Mouse (Mus musculus) midbrain, embryonic 15.5 days (tissue): ENCODE data around the gene Prdm16. TPM values are rescaled to one million over a fixed set of nuclear protein-coding genes. Genes with fewer than 3 reads are reported as not detected.

Experiments
- ATAC-seq: fragments of 200-750 bp; cut with Nextera tagmentation; replicated peaks from 2 replicates; pipeline ENCODE4 v1.8.0; 2017; ENCODE audit warnings: moderate TSS enrichment
- H3K27ac ChIP-seq: fragments of 300-500 bp; sonication (generic); 2 replicates; pipeline ENCODE4 v1.5.1; 2015; ENCODE audit warnings: mild to moderate bottlenecking, inconsistent platforms
- H3K27me3 ChIP-seq: fragments of 300-500 bp; sonication (generic); replicated peaks from 2 replicates; pipeline ENCODE4 v1.6.1; 2015; ENCODE audit warnings: inconsistent platforms
- H3K36me3 ChIP-seq: fragments of 300-500 bp; sonication (generic); replicated peaks from 2 replicates; pipeline ENCODE4 v1.6.1; 2015; ENCODE audit warnings: inconsistent platforms
- H3K4me1 ChIP-seq: fragments of 300-500 bp; sonication (generic); 2 replicates; pipeline ENCODE4 v1.6.1; 2015; ENCODE audit warnings: inconsistent platforms
- H3K4me2 ChIP-seq: fragments of 300-500 bp; sonication (generic); 2 replicates; pipeline ENCODE4 v1.6.1; 2015; ENCODE audit warnings: inconsistent platforms, mild to moderate bottlenecking, moderate library complexity
- H3K4me3 ChIP-seq: fragments of 300-500 bp; sonication (generic); 2 replicates; pipeline ENCODE4 v1.5.1; 2015; ENCODE audit warnings: mild to moderate bottlenecking, inconsistent platforms
- H3K9ac ChIP-seq: fragments of 300-500 bp; sonication (generic); 2 replicates; pipeline ENCODE4 v1.6.1; 2015; ENCODE audit warnings: mild to moderate bottlenecking, inconsistent platforms
- H3K9me3 ChIP-seq: fragments of 300-500 bp; sonication (generic); 2 replicates; pipeline ENCODE4 v1.6.1; 2016; ENCODE audit warnings: inconsistent platforms
- WGBS: fragments of 180-500 bp; shearing (Covaris S2); methylation state at CpG from one replicate; pipeline ENCODE4 v1.1.7; 2015; ENCODE audit warnings: mixed read lengths; 5-methylcytosine and 5-hydroxymethylcytosine counted together
- polyA plus RNA-seq: library from polyadenylated mRNA; unstranded; fragments of >200 nt; fragmentation: Nextera tagmentation; extraction: Ambion mirVana; gene quantifications from 2 replicates; pipeline ENCODE4 v1.2.1, GENCODE M21; 2015

Gene Prdm16
- polyA plus RNA-seq, 1 experiment from 2014 or later = 11.5 TPM

DNA sequence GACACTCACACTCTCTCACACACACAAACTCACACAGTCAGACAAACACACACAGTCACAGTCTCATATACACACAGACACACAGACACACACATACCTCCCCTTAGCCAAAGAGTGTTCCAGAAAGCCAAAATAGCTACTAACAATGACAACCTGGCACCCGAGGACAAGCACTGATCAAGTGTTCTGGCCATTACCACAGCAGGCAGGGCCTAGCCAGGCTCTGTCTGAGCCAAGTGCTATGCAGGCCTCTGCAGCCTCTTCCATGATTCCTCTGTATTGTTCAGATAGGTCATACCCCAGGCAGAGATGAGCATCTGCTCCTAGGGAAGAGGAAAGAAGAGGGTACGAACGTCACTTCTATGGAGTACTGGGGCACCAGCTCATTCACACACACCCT, 13.4 kb downstream of the Prdm16 start:
- no peak overlapping the region for H3K4me3 ChIP-seq
- H3K9ac ChIP-seq = no peak overlapping the region
- no peaks in the 10 kb centered on the region for H3K9me3 ChIP-seq
- no peak for ATAC-seq
- H3K27ac ChIP-seq = no peak overlapping the region
- H3K4me2 ChIP-seq = no peak overlapping the region
- WGBS = 79% methylated on average over 3 of the region's 3 CpGs
- peaks cover 29% of the 10 kb centered on the region for H3K4me1 ChIP-seq
- peaks cover 18% of the 10 kb centered on the region for H3K27me3 ChIP-seq
- no peaks in the 10 kb centered on the region for H3K36me3 ChIP-seq

DNA sequence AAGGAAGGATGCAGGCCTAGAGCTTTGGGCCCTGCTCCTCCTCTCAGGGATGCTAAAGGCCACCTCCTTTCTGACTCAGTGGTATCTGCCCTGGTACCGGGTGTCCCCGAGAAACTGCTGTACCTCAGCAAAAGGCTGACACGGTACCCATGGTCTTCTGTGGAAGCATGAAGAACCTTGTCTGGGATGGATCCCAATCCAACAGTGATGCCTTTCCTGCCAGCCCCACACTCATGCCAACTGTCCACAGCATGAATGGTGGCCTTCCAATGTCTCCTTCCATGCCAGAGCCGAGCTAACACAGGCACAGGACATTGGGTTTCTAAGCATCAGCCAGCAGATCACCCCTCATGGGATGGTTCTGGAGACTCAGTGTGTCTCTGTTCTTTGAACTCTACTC, 14.2 kb downstream of the Prdm16 start:
- peaks cover 12% of the 10 kb centered on the region for H3K27me3 ChIP-seq
- ATAC-seq = no peak

DNA sequence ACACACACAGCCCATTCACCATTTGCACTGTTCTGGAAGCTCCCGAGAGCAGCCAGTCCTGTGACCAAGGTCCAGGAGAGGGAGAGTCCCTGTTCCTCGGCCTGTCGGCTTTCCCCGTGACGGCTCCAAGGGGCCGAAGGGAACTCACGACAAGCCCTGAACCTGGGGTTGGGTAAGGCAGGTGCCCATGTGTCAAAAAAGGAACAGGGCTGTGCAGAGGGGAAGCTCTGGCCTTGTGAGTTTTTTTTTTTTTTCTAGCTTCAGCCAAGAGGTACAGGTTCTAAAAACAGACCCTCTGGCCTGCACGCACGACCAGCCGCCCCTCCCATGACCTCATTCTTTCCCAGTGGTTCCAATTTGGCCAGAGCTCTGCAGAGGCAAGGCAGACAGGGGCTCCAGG, 25.5 kb downstream of the Prdm16 start:
- Histone ChIP-seq H3K9me3 (no peaks in the 10 kb centered on the region), H3K27me3 (no peaks in the 10 kb centered on the region), H3K4me1 (no peaks in the 10 kb centered on the region), H3K4me3 (no peak overlapping the region), H3K27ac (no peak overlapping the region), H3K36me3 (no peaks in the 10 kb centered on the region), H3K4me2 (no peak overlapping the region), H3K9ac (no peak overlapping the region)
- ATAC-seq = no peak
- 85% methylated on average over 10 of the region's 10 CpGs for WGBS

More for the DNA sequence above, 14.2 kb downstream of the Prdm16 start:
- no peaks in the 10 kb centered on the region for H3K9me3 ChIP-seq
- H3K4me3 ChIP-seq = no peak overlapping the region
- no peak overlapping the region for H3K27ac ChIP-seq
- H3K36me3 ChIP-seq = no peaks in the 10 kb centered on the region
- H3K9ac ChIP-seq = no peak overlapping the region
- 89% methylated on average over 4 of the region's 4 CpGs for WGBS
- peaks cover 28% of the 10 kb centered on the region for H3K4me1 ChIP-seq
- H3K4me2 ChIP-seq = no peak overlapping the region

DNA sequence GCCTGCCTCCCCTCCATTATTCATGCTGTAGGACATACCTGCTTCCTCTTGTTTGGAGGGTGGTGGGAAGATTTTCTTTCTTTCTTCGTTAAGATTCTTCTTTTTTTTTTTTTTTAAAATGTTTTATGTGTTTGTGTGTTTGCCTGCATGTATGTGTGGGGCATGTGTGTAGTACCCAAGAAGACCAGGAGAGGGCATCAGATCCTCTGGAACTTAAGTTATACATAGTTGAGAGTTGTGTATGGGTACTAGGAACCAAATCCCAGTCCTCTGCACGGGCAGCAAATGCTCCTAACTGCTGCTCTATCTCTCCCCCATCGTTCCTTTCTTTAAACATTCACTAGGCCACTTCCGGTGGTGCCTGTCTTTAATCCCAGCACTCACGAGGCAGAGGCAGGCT, 28.9 kb downstream of the Prdm16 start:
- H3K27ac ChIP-seq = no peak overlapping the region
- ATAC-seq = no peak
- H3K4me2 ChIP-seq = no peak overlapping the region
- H3K27me3 ChIP-seq = 0 out of 2 replicates have a peak, but pooled peaks cover 3% of the 10 kb centered on the region
- no peak overlapping the region for H3K9ac ChIP-seq
- H3K4me3 ChIP-seq = no peak overlapping the region
- H3K36me3 ChIP-seq = no peaks in the 10 kb centered on the region
- 85% methylated on average over 5 of the region's 5 CpGs for WGBS
- H3K4me1 ChIP-seq = peaks cover 11% of the 10 kb centered on the region
- no peaks in the 10 kb centered on the region for H3K9me3 ChIP-seq

DNA sequence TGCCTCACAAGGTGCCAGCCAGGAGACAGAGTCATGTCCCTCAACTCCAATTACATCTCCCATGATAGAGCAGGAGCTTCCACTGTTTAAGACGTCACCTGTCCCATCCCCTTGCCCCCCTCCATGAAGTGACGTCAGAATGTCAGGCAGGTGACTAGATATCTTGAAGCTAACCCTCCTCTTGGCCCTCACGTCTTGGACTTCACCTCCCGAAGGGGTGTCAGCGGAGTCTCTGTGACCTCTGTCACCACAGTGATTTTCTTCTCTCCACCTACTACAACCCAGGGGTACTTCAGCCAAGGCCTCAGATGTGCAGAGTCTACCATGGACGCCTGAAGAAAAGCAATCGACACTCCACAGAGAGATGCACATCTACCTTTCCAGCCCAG, 32.2 kb downstream of the Prdm16 start:
- WGBS = 53% methylated on average over 7 of the region's 7 CpGs
- Histone ChIP-seq H3K27me3 (0 out of 2 replicates have a peak, but pooled peaks cover 3% of the 10 kb centered on the region), H3K9ac (no peak overlapping the region), H3K4me2 (no peak overlapping the region), H3K27ac (peak overlapping the region; percentile 64; the same call in 1 of the 2 replicates), H3K4me1 (peaks cover 29% of the 10 kb centered on the region), H3K9me3 (no peaks in the 10 kb centered on the region), H3K36me3 (no peaks in the 10 kb centered on the region), H3K4me3 (no peak overlapping the region)
- no peak for ATAC-seq

DNA sequence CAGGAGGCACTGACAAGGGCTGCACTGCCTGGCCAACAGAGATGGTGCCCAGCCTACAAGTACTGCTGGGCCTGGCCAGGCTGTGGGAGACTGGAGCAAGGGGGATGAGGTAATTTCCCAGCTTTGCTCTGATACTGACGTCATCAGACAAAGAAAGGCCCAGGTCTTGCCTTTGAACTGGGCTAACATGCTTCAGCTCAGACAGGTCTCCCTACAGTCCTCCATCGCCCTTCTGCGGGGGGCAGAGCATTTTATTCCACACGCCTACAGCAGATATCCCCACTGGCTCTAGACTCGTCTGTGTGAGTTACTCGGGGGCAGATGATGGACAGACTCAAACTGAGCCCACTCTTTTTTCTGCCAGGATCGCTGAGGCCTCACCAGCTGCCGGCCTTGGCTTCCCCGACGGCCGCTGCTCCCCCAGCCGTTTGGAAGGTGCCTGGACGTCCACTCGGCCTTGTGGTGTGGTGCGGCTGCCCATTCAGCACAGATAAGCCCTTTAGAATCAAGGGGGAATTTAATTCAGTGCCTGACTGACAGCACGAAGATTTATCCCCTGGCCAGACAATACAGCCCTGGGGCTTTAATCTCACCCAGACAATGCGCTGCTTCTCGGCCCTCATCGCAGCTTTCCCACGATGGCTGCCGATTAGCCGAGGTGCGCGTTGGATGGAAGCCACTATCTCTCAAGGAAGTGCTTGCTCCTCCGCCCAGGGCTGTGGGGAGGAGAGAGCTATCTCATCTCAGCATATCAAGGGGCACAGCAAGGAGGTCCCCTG, 32.8 kb downstream of the Prdm16 start:
- 9% methylated on average over 25 of the region's 25 CpGs for WGBS
- peak overlapping the region; percentile 64 for H3K27ac ChIP-seq
- peak; percentile 60 for ATAC-seq
- H3K9me3 ChIP-seq = no peaks in the 10 kb centered on the region
- H3K9ac ChIP-seq = no peak overlapping the region
- H3K4me3 ChIP-seq = no peak overlapping the region
- peaks cover 35% of the 10 kb centered on the region for H3K4me1 ChIP-seq
- 0 out of 2 replicates have a peak, but pooled peaks cover 3% of the 10 kb centered on the region for H3K27me3 ChIP-seq
- H3K36me3 ChIP-seq = no peaks in the 10 kb centered on the region
- H3K4me2 ChIP-seq = no peak overlapping the region

DNA sequence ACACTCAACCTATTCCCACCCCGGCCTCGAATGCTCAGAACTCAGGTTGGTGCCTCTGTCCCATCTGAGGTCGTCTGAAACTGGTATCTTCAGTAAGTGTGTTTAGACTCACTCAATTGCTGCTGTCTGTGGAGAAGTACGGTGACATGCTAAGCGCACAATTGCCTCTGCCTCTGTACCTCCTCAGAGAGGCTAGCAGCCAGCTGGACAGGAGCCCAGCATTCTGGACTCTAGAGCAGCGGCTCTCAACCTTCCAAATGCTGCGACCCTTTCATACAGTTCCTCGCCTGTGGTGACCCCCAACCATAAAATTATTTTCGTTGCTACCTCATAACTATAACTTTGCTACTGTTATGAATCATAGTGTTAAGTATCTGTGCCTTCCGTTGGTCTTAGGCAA, 34.3 kb downstream of the Prdm16 start:
- H3K4me2 ChIP-seq = no peak overlapping the region
- peaks cover 44% of the 10 kb centered on the region for H3K4me1 ChIP-seq
- WGBS = 73% methylated on average over 10 of the region's 10 CpGs
- H3K36me3 ChIP-seq = no peaks in the 10 kb centered on the region
- H3K9ac ChIP-seq = no peak overlapping the region
- H3K9me3 ChIP-seq = no peaks in the 10 kb centered on the region
- H3K4me3 ChIP-seq = no peak overlapping the region
- no peak overlapping the region for H3K27ac ChIP-seq
- no peak for ATAC-seq
- 0 out of 2 replicates have a peak, but pooled peaks cover 3% of the 10 kb centered on the region for H3K27me3 ChIP-seq

DNA sequence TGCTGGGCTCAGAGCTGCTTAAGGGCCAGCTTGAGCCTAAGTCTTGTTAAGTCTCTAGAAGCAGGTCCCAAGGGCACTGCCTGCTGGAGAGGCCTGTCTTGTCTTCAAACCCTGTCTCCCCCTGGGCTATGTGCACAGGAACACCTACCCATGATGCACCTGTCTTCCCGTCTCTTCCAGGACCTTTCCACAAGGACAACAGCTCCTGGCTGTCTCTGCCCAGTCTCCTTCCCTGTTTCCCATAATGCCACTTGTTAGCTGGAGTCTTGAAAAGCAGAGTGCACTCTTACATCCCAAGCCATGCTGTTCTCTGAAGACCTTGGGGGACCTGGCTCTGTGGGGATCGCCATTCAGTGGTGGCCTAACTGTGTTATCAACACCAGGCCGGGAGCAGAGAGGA, 35.7 kb downstream of the Prdm16 start:
- no peaks in the 10 kb centered on the region for H3K36me3 ChIP-seq
- 0 out of 2 replicates have a peak, but pooled peaks cover 3% of the 10 kb centered on the region for H3K27me3 ChIP-seq
- no peak overlapping the region for H3K9ac ChIP-seq
- no peak overlapping the region for H3K27ac ChIP-seq
- no peak overlapping the region for H3K4me2 ChIP-seq
- ATAC-seq = no peak
- H3K4me1 ChIP-seq = peaks cover 44% of the 10 kb centered on the region
- no peak overlapping the region for H3K4me3 ChIP-seq
- WGBS = 43% methylated on average over 3 of the region's 3 CpGs
- no peaks in the 10 kb centered on the region for H3K9me3 ChIP-seq

DNA sequence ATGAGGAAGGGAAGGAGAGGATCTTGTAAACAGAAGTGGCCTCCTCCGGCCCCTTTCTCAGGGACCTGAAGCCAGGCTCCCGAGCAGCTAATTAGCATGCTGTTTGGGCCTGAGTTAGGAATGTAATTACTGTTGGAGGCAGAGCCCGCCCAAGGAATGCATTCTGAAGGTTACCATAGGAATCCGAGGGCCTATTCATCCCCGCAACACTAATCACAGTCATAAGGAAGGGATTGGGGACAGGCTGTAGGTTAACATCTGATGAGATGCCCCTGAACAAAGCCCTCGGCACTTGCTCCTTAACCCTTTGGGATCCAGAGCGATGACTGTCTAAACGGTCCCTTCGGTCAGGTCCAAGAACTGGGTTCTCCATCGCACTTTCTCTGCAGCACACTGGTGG, 36.7 kb downstream of the Prdm16 start:
- no peak overlapping the region for H3K9ac ChIP-seq
- ATAC-seq = 0 out of 2 replicates have a peak, but pooled peaks have one; percentile 18
- no peaks in the 10 kb centered on the region for H3K36me3 ChIP-seq
- H3K4me3 ChIP-seq = no peak overlapping the region
- 13% methylated on average over 10 of the region's 10 CpGs for WGBS
- H3K4me2 ChIP-seq = no peak overlapping the region
- H3K27ac ChIP-seq = peak overlapping the region; percentile 35
- no peaks in the 10 kb centered on the region for H3K27me3 ChIP-seq
- H3K4me1 ChIP-seq = peaks cover 44% of the 10 kb centered on the region
- no peaks in the 10 kb centered on the region for H3K9me3 ChIP-seq

DNA sequence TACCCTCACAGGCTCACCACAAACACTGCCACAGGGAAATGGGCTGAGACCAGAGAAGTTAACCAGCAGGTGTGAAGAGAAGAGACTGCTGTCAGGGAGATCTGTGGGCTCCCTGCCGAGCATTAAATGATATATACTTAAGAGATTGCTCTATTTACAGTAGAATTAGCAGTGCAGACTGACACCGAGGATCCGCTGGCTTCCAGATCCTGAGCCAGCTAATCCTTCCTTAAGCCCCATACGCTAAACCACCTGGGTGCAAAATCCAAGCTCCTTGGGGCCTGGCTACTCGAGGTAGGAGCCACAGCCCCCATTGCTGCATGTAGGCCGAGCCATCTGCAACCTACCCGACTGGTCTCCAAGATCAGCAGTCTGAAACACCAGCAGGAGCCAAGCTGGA, 38.3 kb downstream of the Prdm16 start:
- Histone ChIP-seq H3K9ac (no peak overlapping the region), H3K9me3 (no peaks in the 10 kb centered on the region), H3K27ac (no peak overlapping the region), H3K4me1 (peaks cover 52% of the 10 kb centered on the region), H3K36me3 (no peaks in the 10 kb centered on the region), H3K4me2 (no peak overlapping the region), H3K4me3 (no peak overlapping the region), H3K27me3 (no peaks in the 10 kb centered on the region)
- 36% methylated on average over 7 of the region's 7 CpGs for WGBS
- no peak for ATAC-seq

DNA sequence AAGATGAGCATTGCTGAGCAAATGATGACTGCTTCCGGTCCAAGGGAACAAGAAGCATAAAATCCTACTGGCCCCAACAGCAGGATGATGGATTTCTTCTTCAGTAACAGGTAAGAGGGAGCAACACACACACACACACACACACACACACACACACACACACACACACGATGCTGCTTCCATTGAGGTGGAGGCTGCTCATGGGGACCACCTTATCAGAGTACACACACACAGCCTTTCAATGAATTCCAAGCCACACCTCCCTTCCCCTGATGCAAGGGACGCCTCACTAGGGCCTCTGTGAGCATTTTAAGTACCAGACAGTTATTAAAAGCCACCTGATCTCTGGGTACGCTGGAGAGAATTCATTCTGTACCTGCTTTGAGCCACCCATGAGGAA, 39.9 kb downstream of the Prdm16 start:
- Histone ChIP-seq H3K9me3 (no peaks in the 10 kb centered on the region), H3K4me1 (peaks cover 47% of the 10 kb centered on the region), H3K4me3 (no peak overlapping the region), H3K27ac (no peak overlapping the region), H3K27me3 (no peaks in the 10 kb centered on the region), H3K4me2 (no peak overlapping the region), H3K36me3 (no peaks in the 10 kb centered on the region), H3K9ac (no peak overlapping the region)
- no peak for ATAC-seq
- WGBS = 77% methylated on average over 4 of the region's 4 CpGs

DNA sequence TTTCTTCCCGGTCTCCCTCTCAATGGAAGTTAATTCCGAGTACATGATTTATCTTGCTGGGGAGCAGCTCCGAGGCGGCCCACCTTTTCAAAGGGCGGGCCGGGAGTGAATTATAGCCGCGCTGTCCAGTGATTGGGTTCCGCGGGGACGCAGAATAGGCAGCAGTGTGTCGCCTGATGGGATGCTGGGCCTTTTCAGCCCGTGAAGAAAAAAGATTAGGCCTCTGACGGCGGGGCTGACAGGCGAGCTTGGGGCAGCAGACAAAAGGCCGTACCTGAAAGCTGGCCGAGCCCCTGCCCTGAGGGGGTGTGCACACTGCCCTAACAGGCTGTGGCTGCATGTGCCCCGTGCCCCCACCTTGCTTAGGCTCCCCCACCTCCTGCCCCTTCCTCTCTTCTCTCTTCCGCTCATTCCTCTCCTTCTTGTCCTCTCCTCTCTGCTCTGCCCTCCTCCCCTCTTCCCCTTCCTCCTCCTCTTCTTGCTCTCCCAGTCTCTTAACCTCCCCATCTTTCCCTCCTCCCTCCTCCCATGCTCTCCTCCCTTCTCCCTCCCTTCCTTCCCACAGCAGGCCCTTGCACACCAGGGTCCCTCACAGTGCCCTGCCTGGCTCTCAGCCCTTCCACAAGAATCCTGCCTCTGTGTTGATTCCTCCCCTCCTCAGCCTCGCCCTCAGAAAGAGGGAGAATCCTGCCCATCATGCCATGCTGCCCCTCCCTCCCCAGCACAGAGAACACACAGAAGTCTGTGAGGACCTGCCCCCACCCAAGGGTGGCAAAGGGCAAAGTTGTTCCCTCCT, 41.7 kb downstream of the Prdm16 start:
- Histone ChIP-seq H3K27me3 (no peaks in the 10 kb centered on the region), H3K27ac (peak overlapping the region; percentile 70), H3K9me3 (no peaks in the 10 kb centered on the region), H3K36me3 (no peaks in the 10 kb centered on the region), H3K4me2 (peak overlapping the region; percentile 18; the same call in 1 of the 2 replicates), H3K4me1 (peaks cover 41% of the 10 kb centered on the region), H3K4me3 (no peak overlapping the region), H3K9ac (peak overlapping the region; percentile 12; the same call in 1 of the 2 replicates)
- 9% methylated on average over 21 of the region's 21 CpGs for WGBS
- peak; percentile 35 for ATAC-seq
